In genomic region chr2:26198488-26198887, GRCm38 (mm10) we compare ENCODE assay signal across 11 mouse cellular contexts. TPM values are rescaled to one million over a fixed set of nuclear protein-coding genes. Genes with fewer than 3 reads are reported as not detected.
DNase-seq lines count a peak whose midpoint lies in the region; ATAC-seq lines count a peak whose summit lies in the region.
"Had no signal": no experiment of that assay in that cellular context is flagged by ENCODE, and none has a peak within 500 bp of the region (broad histone marks: within the 10 kb centered on the region; RNA-seq: fewer than 3 reads in every experiment).

No protein-coding gene starts in this region.

- DNase-seq in kidney, postnatal 36 days = no peak
- peak; percentile 78 for DNase-seq in embryo, embryonic 10.5 days (ENCODE audit: low spot score)
- peak; percentile 75 for DNase-seq in mesoderm, embryonic 11.5 days (ENCODE audit: low read depth, low spot score)
- DNase-seq in gastrocnemius, postnatal 36 days = no peak
- DNase-seq: cerebellum, adult 11-12 months; heart, adult 2 months had no signal

- H3K27me3 ChIP-seq in kidney, embryonic 15.5 days = peaks cover 100% of the 10 kb centered on the region
- H3K27me3 ChIP-seq in embryonic facial prominence, embryonic 15.5 days = peaks cover 98% of the 10 kb centered on the region

- H3K4me1 ChIP-seq in kidney, embryonic 15.5 days = peaks cover 58% of the 10 kb centered on the region
- H3K4me1 ChIP-seq in embryonic facial prominence, embryonic 15.5 days = peaks cover 11% of the 10 kb centered on the region

- peak overlapping the region; percentile 18 for H3K4me3 ChIP-seq in kidney, embryonic 15.5 days (replicated peaks)
- 0 out of 2 replicates have a peak overlapping the region, but pooled peaks have one; percentile 11 for H3K4me3 ChIP-seq in embryonic facial prominence, embryonic 15.5 days (replicated peaks)
- H3K4me3 ChIP-seq: heart, adult 2 months had no signal

- peak overlapping the region; percentile 46 for H3K4me2 ChIP-seq in kidney, embryonic 15.5 days
- peak overlapping the region; percentile 4; the same call in 1 of the 2 replicates for H3K4me2 ChIP-seq in embryonic facial prominence, embryonic 15.5 days (replicated peaks)

- H3K36me3 ChIP-seq in kidney, embryonic 15.5 days = no peaks in the 10 kb centered on the region
- no peaks in the 10 kb centered on the region for H3K36me3 ChIP-seq in embryonic facial prominence, embryonic 15.5 days

- peak; percentile 74 for ATAC-seq in kidney, embryonic 15.5 days (replicated peaks; ENCODE audit: low FRiP score)
- no peak for ATAC-seq in embryonic facial prominence, embryonic 15.5 days (ENCODE audit: insufficient number of reproducible peaks, low FRiP score, low TSS enrichment, low read depth)
- no peak for ATAC-seq in megakaryocyte-erythroid progenitor cell, adult 5-6 weeks (replicated peaks; ENCODE audit: low FRiP score, low TSS enrichment, poor library complexity, severe bottlenecking)

- WGBS in kidney, embryonic 15.5 days = 0% methylated on average over 10 of the region's 10 CpGs
- under 1% methylated on average over 10 of the region's 10 CpGs for WGBS in embryonic facial prominence, embryonic 15.5 days

- no peak overlapping the region for H3K9ac ChIP-seq in kidney, embryonic 15.5 days
- no peak overlapping the region for H3K9ac ChIP-seq in embryonic facial prominence, embryonic 15.5 days
- H3K9ac ChIP-seq: liver, embryonic 14.5 days had no signal

- no peak overlapping the region for H3K27ac ChIP-seq in kidney, embryonic 15.5 days
- no peak overlapping the region for H3K27ac ChIP-seq in embryonic facial prominence, embryonic 15.5 days (replicated peaks)
- H3K27ac ChIP-seq: heart, adult 2 months; liver, embryonic 14.5 days had no signal

- H3K9me3 ChIP-seq in kidney, embryonic 15.5 days (replicated peaks) = no peaks in the 10 kb centered on the region
- H3K9me3 ChIP-seq in embryonic facial prominence, embryonic 15.5 days (replicated peaks) = no peaks in the 10 kb centered on the region

- intact Hi-C loops in gastrocnemius, postnatal 36 days (cut with DNase I) = no loop called here

RNA-seq across cellular contexts. Expression of gene Lhx3, which starts 9.6 kb away (rescaled TPM):
- polyA plus RNA-seq in kidney, embryonic 15.5 days (2015; fragmentation: Nextera tagmentation; extraction: Ambion mirVana) = not detected in 2 replicates
- 1.3 and 1.8 TPM in 2 replicates for polyA plus RNA-seq in embryonic facial prominence, embryonic 15.5 days (2015; fragmentation: Nextera tagmentation; extraction: Ambion mirVana)
- not detected for total RNA-seq in gastrocnemius, postnatal 36 days (2021)
- not detected in 2 replicates for total RNA-seq in megakaryocyte-erythroid progenitor cell, adult 5-6 weeks (2014; fragmentation: Nextera tagmentation)
- not detected in 2 replicates for total RNA-seq in megakaryocyte-erythroid progenitor cell, adult 5-6 weeks (2017)
- total RNA-seq: heart, adult 2 months; MEL had no signal
- polyA plus RNA-seq: heart, adult 2 months; liver, embryonic 14.5 days had no signal

RNA-seq across cellular contexts. Expression of gene Qsox2, which starts 38.8 kb away (rescaled TPM):
- polyA plus RNA-seq in kidney, embryonic 15.5 days (2015; fragmentation: Nextera tagmentation; extraction: Ambion mirVana) = 17.5 and 19.6 TPM in 2 replicates
- polyA plus RNA-seq in embryonic facial prominence, embryonic 15.5 days (2015; fragmentation: Nextera tagmentation; extraction: Ambion mirVana) = 21.7 and 22.1 TPM in 2 replicates
- 1 to 10 TPM; 3.0 to 3.9 TPM for total RNA-seq in gastrocnemius, postnatal 36 days (2021)
- total RNA-seq in megakaryocyte-erythroid progenitor cell, adult 5-6 weeks (2014; fragmentation: Nextera tagmentation) = 6.7 and 7.9 TPM in 2 replicates
- 5.4 and 6.2 TPM in 2 replicates for total RNA-seq in megakaryocyte-erythroid progenitor cell, adult 5-6 weeks (2017)

Comparison
In these comparisons a context has a peak if more than half of its experiments do, and no peak if none do; other contexts are left out.
1. DNase-seq: peak in embryo, embryonic 10.5 days (single experiment) and mesoderm, embryonic 11.5 days (single experiment); none in kidney, postnatal 36 days (0 of 2) and gastrocnemius, postnatal 36 days (0 of 2).